In the genomic region with DNA sequence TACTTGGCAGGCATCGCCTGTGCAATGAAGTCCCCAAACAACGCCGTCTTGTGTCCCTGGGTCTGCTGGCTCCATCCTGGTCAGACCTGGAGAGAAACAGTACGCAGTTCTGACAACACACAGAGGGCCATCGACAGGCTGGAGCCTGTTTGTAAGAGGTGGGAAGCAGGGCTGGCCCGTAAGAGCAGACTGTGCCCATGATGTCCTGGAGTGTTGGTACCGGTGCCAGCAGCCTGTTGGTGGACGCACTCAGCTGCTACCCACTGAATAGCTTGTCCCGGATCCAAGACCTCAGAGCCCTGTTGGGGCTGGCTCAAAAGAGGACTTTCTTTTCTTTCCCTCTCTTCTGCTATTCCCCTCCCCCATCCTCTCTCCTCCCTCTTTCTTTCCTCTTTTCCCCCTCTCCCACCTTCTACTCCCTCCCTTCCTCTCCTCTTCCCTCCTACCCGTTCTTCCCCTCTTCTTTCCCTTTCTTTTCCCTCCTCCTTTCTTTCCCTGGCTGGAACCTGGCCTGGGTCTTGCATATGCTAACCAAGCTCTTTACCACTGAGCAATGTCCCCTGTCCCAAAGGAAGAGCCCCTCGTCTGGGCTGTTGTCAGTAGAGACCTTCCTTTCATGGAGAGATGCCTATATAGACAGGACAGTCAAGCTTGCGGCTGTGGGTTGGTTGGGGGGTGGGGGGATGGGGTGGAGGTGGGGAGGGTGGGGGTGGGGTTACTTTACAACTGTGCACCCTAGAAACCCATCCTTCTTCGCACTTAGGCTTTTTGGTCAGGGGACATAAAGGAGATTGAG, we compare ENCODE assay signal across 10 mouse cellular contexts. TPM values are rescaled to one million over a fixed set of nuclear protein-coding genes. Genes with fewer than 3 reads are reported as not detected.
DNase-seq lines count a peak whose midpoint lies in the region; ATAC-seq lines count a peak whose summit lies in the region.
"Had no signal": no experiment of that assay in that cellular context is flagged by ENCODE, and none has a peak within 500 bp of the region (broad histone marks: within the 10 kb centered on the region; RNA-seq: fewer than 3 reads in every experiment).

No protein-coding gene starts in this region.

- H3K9ac ChIP-seq in intestine, embryonic 14.5 days (ENCODE audit: low read length) = no peak overlapping the region
- no peak overlapping the region for H3K9ac ChIP-seq in intestine, embryonic 16.5 days (ENCODE audit: low read depth, low read length)
- H3K9ac ChIP-seq in embryonic facial prominence, embryonic 14.5 days (ENCODE audit: low read depth, low read length) = no peak overlapping the region

- no peaks in the 10 kb centered on the region for H3K27me3 ChIP-seq in intestine, embryonic 14.5 days (replicated peaks; ENCODE audit: control insufficient read depth, insufficient read depth, low read length)
- no peaks in the 10 kb centered on the region for H3K27me3 ChIP-seq in intestine, embryonic 16.5 days (replicated peaks; ENCODE audit: control insufficient read depth, insufficient read depth, low read length)
- no peaks in the 10 kb centered on the region for H3K27me3 ChIP-seq in embryonic facial prominence, embryonic 14.5 days (replicated peaks; ENCODE audit: control insufficient read depth, insufficient read depth, low read length)

- 52% methylated on average over 13 of the region's 13 CpGs for WGBS in intestine, embryonic 14.5 days
- WGBS in intestine, embryonic 16.5 days = 57% methylated on average over 13 of the region's 13 CpGs
- WGBS in embryonic facial prominence, embryonic 14.5 days = 55% methylated on average over 10 of the region's 13 CpGs

- no peak for ATAC-seq in intestine, embryonic 14.5 days (replicated peaks; ENCODE audit: low FRiP score, low TSS enrichment, low read depth)
- ATAC-seq in intestine, embryonic 16.5 days = no peak
- ATAC-seq in embryonic facial prominence, embryonic 14.5 days (ENCODE audit: low read depth) = peak; percentile 19; the same call in 1 of the 2 replicates

- H3K4me1 ChIP-seq in intestine, embryonic 14.5 days (replicated peaks; ENCODE audit: control insufficient read depth, insufficient read depth, low read length) = peaks cover 66% of the 10 kb centered on the region
- H3K4me1 ChIP-seq in intestine, embryonic 16.5 days (ENCODE audit: control insufficient read depth, insufficient read depth, low read length) = peaks cover 39% of the 10 kb centered on the region
- peaks cover 71% of the 10 kb centered on the region for H3K4me1 ChIP-seq in embryonic facial prominence, embryonic 14.5 days (ENCODE audit: control insufficient read depth, insufficient read depth, low read length)

- no peaks in the 10 kb centered on the region for H3K36me3 ChIP-seq in intestine, embryonic 14.5 days (ENCODE audit: control insufficient read depth, insufficient read depth, low read length)
- H3K36me3 ChIP-seq in intestine, embryonic 16.5 days (ENCODE audit: control insufficient read depth, insufficient read depth, low read length) = no peaks in the 10 kb centered on the region
- H3K36me3 ChIP-seq in embryonic facial prominence, embryonic 14.5 days (ENCODE audit: control insufficient read depth, insufficient read depth, low read length) = no peaks in the 10 kb centered on the region

- no peaks in the 10 kb centered on the region for H3K9me3 ChIP-seq in intestine, embryonic 14.5 days (ENCODE audit: control insufficient read depth, low read length)
- H3K9me3 ChIP-seq in intestine, embryonic 16.5 days (ENCODE audit: control insufficient read depth, low read length) = no peaks in the 10 kb centered on the region
- no peaks in the 10 kb centered on the region for H3K9me3 ChIP-seq in embryonic facial prominence, embryonic 14.5 days (ENCODE audit: control insufficient read depth, low read length)

- 0 out of 2 replicates have a peak overlapping the region, but pooled peaks have one; percentile 1 for H3K27ac ChIP-seq in intestine, embryonic 14.5 days (ENCODE audit: low read depth)
- H3K27ac ChIP-seq in intestine, embryonic 16.5 days (ENCODE audit: low read length) = no peak overlapping the region
- H3K27ac ChIP-seq in embryonic facial prominence, embryonic 14.5 days (replicated peaks; ENCODE audit: low read depth, low read length) = peak overlapping the region; percentile 5; the same call in 1 of the 2 replicates
- H3K27ac ChIP-seq: macrophage had no signal

- H3K4me3 ChIP-seq in intestine, embryonic 14.5 days (ENCODE audit: low read depth, low read length) = no peak overlapping the region
- H3K4me3 ChIP-seq in intestine, embryonic 16.5 days (ENCODE audit: low read length) = no peak overlapping the region
- H3K4me3 ChIP-seq in embryonic facial prominence, embryonic 14.5 days (ENCODE audit: low read depth, low read length) = no peak overlapping the region

- H3K4me2 ChIP-seq in intestine, embryonic 14.5 days (ENCODE audit: low read length) = peak overlapping the region; percentile 20; the same call in 1 of the 2 replicates
- H3K4me2 ChIP-seq in intestine, embryonic 16.5 days (ENCODE audit: low read depth, low read length) = no peak overlapping the region
- no peak overlapping the region for H3K4me2 ChIP-seq in embryonic facial prominence, embryonic 14.5 days (ENCODE audit: low read depth, low read length)

- DNase-seq in intestine, embryonic 14.5 days (ENCODE audit: low spot score) = no peak
- peak; percentile 67 for DNase-seq in cerebellum, adult 11-12 months
- DNase-seq in embryonic facial prominence, embryonic 14.5 days (ENCODE audit: low spot score) = no peak
- DNase-seq in lung, postnatal 36 days = peak; percentile 56
- no peak for DNase-seq in kidney, postnatal 36 days
- no peak for DNase-seq in frontal cortex, postnatal 36 days (ENCODE audit: low spot score in 2 of 2)
- DNase-seq in kidney, postnatal 14 days = no peak
- DNase-seq: kidney, adult 2 months had no signal

RNA-seq across cellular contexts. Expression of a gene that starts 27.9 kb away (rescaled TPM):
- 18.3 and 19.3 TPM in 2 replicates for polyA plus RNA-seq in intestine, embryonic 14.5 days (2014; fragmentation: Nextera tagmentation; extraction: Ambion mirVana)
- 17.9 and 19.2 TPM in 2 replicates for polyA plus RNA-seq in intestine, embryonic 16.5 days (2015; fragmentation: Nextera tagmentation; extraction: Ambion mirVana)
- polyA plus RNA-seq in embryonic facial prominence, embryonic 14.5 days (2014; fragmentation: Nextera tagmentation; extraction: Ambion mirVana) = 37.0 and 40.6 TPM in 2 replicates

Comparison
In these comparisons a context has a peak if more than half of its experiments do, and no peak if none do; other contexts are left out.
1. DNase-seq: peak in cerebellum, adult 11-12 months (single experiment) and lung, postnatal 36 days (single experiment); none in intestine, embryonic 14.5 days (single experiment), embryonic facial prominence, embryonic 14.5 days (single experiment), kidney, postnatal 36 days (0 of 2), frontal cortex, postnatal 36 days (0 of 2) and kidney, postnatal 14 days (single experiment).